Mouse (Mus musculus) kidney, adult 2 months (tissue): ENCODE results near the gene Mvk.

ENCODE experiments used
- CTCF ChIP-seq: fragments of 200-500 bp; conservative IDR thresholded peaks from 2 replicates; pipeline ENCODE4 v1.5.1; 2011; ENCODE audit warnings: low read depth, mild to moderate bottlenecking, control low read depth, low read length, moderate library complexity, mixed read lengths; ENCODE audit not compliant: insufficient read depth, insufficient read length
- POLR2A ChIP-seq: fragments of 200-500 bp; IDR thresholded peaks from one replicate; pipeline ENCODE4 v1.6.1; 2011; ENCODE audit warnings: low read depth, low read length, control low read depth

DNA sequence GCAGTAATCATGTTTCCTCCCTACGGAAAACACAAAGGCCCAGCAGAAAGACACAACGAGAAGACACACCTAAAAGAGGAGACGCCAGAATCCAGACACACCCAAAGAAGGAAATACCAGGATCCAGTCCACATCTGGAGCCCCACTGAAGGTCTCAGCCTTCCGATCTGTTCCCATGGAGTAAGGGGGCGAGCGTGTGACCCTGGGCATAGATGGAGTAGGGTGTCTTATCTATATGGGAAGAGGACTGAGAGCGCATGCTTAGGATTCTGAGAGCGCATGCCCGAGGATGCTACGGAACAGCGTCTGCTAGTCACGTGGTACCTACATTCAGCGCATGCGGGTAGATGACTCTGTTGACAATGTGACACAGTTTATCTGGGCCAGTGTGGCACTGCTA lies 41.6 kb downstream of the Mvk start:
- TF ChIP-seq CTCF (no peak), POLR2A (no peak)
